Mouse (Mus musculus): ENCODE results near the gene B430306N03Rik. TPM values are rescaled to one million over a fixed set of nuclear protein-coding genes. Genes with fewer than 3 reads are reported as not detected.
"Not testable (repeated sequence)": the region's sequence is repeated elsewhere in the genome, so short reads cannot be mapped to it uniquely, and the experiment has no call there.

The B430306N03Rik gene
- polyA plus RNA-seq (2015; fragmentation: Nextera tagmentation; extraction: Ambion mirVana) = 0.05 and 0.22 TPM in 2 replicates

DNA sequence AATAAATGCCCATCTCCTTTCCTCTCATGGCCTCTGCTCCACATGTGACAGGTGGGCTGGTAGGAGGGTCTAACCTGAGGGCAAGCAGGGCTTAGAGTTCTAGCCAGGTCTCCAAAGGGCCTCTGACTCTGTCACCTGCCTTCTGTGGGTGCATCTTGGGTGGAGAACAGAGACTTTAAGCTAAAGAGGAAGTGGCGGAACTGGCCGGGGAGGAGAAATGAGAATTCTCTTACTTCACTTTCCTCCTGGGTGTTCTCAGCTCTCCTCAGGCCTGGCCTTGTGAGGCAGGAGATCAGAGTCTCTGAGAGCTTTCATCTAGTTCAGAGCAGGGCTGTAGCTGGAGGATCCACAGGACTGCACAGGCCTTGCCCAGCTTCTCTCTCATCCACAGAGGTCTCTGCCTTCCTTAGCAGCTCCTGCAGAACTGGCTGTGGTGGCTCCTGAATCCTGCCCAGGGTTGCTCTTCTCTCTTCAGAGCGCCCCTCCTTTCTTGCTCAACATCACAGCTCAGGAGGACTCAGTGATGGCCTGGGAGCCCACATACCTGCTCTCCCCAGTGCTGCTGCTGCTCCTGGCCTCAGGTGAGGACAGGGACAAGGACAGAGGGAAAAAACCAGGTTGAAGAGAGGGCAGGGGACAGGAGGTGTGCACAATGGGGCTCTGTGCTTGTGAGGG, at the start of gene B430306N03Rik:
Gene B430306N03Rik (plus strand): TSS at position 237 of the 675 bp plus-strand sequence.
- not testable (repeated sequence) for H3K27ac ChIP-seq (ENCODE audit: low read depth, low read length); H3K4me3 ChIP-seq (ENCODE audit: low read depth, low read length); ATAC-seq; H3K4me1 ChIP-seq (replicated peaks; ENCODE audit: control insufficient read depth, insufficient read depth, low read length); H3K36me3 ChIP-seq (ENCODE audit: control insufficient read depth, insufficient read depth); H3K9ac ChIP-seq (ENCODE audit: low read depth, low read length); H3K27me3 ChIP-seq (replicated peaks; ENCODE audit: control insufficient read depth, insufficient read depth, low read length); H3K9me3 ChIP-seq (ENCODE audit: control insufficient read depth); H3K4me2 ChIP-seq (replicated peaks; ENCODE audit: low read depth)
- 80% methylated on average over 3 of the region's 3 CpGs for WGBS

DNA sequence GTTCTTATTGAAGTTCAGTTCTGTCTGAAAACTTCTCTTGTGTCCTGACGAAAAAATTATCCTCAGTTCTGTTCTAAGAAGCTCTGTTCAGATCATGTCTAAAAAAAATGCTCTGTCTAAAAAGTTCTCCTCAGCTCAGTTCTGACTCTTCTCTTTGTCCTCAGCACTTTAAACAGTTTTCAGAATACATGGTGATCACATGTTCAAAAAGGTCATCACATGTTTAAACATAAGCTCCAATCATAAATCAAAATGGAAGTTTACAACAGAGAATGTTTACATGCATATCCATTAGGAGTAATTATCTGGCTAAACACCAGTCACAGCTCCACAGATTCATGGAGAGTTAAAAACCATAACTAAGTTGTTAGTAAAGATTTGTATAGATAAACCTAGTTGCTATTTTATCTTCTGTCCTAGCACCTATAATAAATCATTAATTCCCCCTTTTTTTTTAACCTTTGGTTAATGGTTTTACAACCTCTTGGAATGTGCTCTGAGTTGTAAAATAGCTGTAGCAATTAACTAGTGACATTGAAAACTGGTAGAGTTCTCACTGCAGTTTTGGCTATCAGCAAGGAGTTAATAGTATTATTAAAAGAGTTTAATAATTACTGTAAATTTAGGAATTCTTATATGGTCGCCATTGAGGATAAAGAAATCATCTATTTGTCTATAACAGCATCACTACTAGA, 49.2 kb upstream of the B430306N03Rik start:
- Histone ChIP-seq H3K36me3 (ENCODE audit: control insufficient read depth, insufficient read depth) (no peaks in the 10 kb centered on the region), H3K4me1 (replicated peaks; ENCODE audit: control insufficient read depth, insufficient read depth, low read length) (peaks cover 16% of the 10 kb centered on the region), H3K4me2 (replicated peaks; ENCODE audit: low read depth) (no peak overlapping the region; the same call in 1 of the 2 replicates), H3K27ac (ENCODE audit: low read depth, low read length) (no peak overlapping the region), H3K27me3 (replicated peaks; ENCODE audit: control insufficient read depth, insufficient read depth, low read length) (no peaks in the 10 kb centered on the region), H3K9me3 (ENCODE audit: control insufficient read depth) (no peaks in the 10 kb centered on the region), H3K4me3 (ENCODE audit: low read depth, low read length) (no peak overlapping the region), H3K9ac (ENCODE audit: low read depth, low read length) (no peak overlapping the region)
- TF ChIP-seq CTCF (IDR thresholded peaks at IDR 0.05; ENCODE audit: low read depth) = no peak
- 11% methylated on average over 2 of the region's 2 CpGs for WGBS
- ATAC-seq = peak; percentile 36; the same call in 1 of the 2 replicates

DNA sequence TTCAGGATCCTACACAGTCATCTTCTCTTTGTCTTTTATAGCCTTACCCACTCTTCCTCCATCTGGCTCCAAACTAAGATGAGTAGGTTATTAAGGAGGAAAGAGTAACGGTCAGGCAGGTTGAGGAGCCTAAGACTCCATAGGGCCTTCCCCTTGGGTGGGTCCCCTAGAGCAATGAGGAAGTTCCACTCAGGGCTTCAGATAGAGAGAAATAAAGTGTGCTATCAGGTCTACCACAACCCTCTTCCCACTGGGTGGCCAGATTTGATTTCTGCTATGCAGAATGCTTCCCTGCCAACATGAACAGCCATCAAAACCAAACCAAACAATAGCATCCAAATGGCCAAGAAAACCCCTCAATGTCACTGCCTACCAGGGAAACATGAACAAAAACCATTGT, 48.4 kb upstream of the B430306N03Rik start:
- TF ChIP-seq CTCF (IDR thresholded peaks at IDR 0.05; ENCODE audit: low read depth) = no peak
- no peaks in the 10 kb centered on the region for H3K9me3 ChIP-seq (ENCODE audit: control insufficient read depth)
- no peak overlapping the region for H3K4me2 ChIP-seq (replicated peaks; ENCODE audit: low read depth)
- ATAC-seq = no peak
- H3K9ac ChIP-seq (ENCODE audit: low read depth, low read length) = no peak overlapping the region
- 47% methylated on average over 1 of the region's 1 CpGs for WGBS
- peaks cover 16% of the 10 kb centered on the region for H3K4me1 ChIP-seq (replicated peaks; ENCODE audit: control insufficient read depth, insufficient read depth, low read length)
- H3K27ac ChIP-seq (ENCODE audit: low read depth, low read length) = no peak overlapping the region
- no peaks in the 10 kb centered on the region for H3K36me3 ChIP-seq (ENCODE audit: control insufficient read depth, insufficient read depth)
- no peak overlapping the region for H3K4me3 ChIP-seq (ENCODE audit: low read depth, low read length)
- no peaks in the 10 kb centered on the region for H3K27me3 ChIP-seq (replicated peaks; ENCODE audit: control insufficient read depth, insufficient read depth, low read length)

DNA sequence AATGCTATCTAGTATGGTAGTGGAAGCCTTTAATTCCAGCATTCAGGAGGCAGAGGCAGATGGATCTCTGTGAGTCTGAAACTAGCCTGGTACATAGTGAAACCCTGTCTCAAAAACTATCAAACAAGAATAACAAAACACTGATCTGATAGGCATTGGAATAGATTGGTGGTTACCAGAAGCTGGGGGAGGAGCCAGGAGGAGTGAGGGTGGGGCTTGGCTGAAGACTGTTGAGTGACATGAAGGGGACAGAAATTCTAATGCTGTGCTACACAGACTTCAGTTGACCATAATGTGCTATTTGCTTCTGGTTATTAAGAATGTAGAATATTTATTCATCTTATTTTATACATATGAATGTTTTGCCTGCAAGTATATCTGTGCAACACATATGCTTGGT, 47.7 kb upstream of the B430306N03Rik start:
- no peak for ATAC-seq
- Histone ChIP-seq H3K9ac (ENCODE audit: low read depth, low read length) (no peak overlapping the region), H3K36me3 (ENCODE audit: control insufficient read depth, insufficient read depth) (no peaks in the 10 kb centered on the region), H3K9me3 (ENCODE audit: control insufficient read depth) (no peaks in the 10 kb centered on the region), H3K4me1 (replicated peaks; ENCODE audit: control insufficient read depth, insufficient read depth, low read length) (peaks cover 16% of the 10 kb centered on the region), H3K27me3 (replicated peaks; ENCODE audit: control insufficient read depth, insufficient read depth, low read length) (no peaks in the 10 kb centered on the region), H3K27ac (ENCODE audit: low read depth, low read length) (no peak overlapping the region), H3K4me3 (ENCODE audit: low read depth, low read length) (no peak overlapping the region), H3K4me2 (replicated peaks; ENCODE audit: low read depth) (no peak overlapping the region)
- no peak for TF ChIP-seq CTCF (IDR thresholded peaks at IDR 0.05; ENCODE audit: low read depth)

DNA sequence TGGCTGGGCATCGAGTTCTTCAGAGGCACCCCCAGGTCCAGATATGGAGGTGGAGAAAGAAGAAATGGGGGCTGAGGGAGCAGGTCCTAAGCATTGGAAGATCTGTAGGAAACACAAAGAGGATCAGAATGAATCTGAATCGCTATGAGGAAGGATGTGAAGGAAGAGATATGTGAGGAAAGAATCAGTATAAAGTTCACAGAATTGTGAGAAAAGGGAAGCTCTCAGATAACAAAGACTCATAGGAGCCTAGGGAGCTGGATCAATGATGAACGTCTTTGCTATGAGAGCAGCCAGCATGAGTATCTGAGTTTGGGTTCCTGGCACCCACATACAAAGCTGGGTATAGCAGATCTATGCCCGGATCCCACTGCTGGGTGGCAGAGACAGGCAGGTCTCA, 46.1 kb upstream of the B430306N03Rik start:
- ATAC-seq = no peak

DNA sequence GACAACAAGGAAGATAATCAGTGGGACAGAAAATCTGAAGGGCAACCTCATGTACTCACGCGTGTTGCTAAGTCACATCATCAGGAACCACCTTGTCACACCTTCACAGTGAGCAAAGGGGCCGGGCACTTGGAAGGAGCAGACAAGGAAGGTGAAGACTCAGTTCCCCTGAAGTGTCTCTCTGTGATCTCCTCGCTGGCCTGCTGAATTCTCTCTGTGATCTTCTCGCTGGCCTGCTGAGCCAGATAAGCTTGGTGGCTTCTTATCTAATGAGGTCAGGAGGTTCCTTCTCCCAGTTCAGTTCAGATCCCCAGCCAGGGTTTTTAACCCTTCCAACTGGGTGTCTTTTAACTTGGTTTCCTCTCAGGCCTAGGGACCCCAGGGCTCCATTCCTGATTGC, 43.8 kb upstream of the B430306N03Rik start:
- ATAC-seq = peak; percentile 71
- no peak overlapping the region for H3K9ac ChIP-seq (ENCODE audit: low read depth, low read length)

More for the DNA sequence above, 46.1 kb upstream of the B430306N03Rik start:
- no peak for TF ChIP-seq CTCF (IDR thresholded peaks at IDR 0.05; ENCODE audit: low read depth)
- Histone ChIP-seq H3K27me3 (replicated peaks; ENCODE audit: control insufficient read depth, insufficient read depth, low read length) (no peaks in the 10 kb centered on the region), H3K4me2 (replicated peaks; ENCODE audit: low read depth) (no peak overlapping the region), H3K27ac (ENCODE audit: low read depth, low read length) (no peak overlapping the region), H3K36me3 (ENCODE audit: control insufficient read depth, insufficient read depth) (no peaks in the 10 kb centered on the region), H3K9me3 (ENCODE audit: control insufficient read depth) (no peaks in the 10 kb centered on the region), H3K9ac (ENCODE audit: low read depth, low read length) (no peak overlapping the region), H3K4me3 (ENCODE audit: low read depth, low read length) (no peak overlapping the region), H3K4me1 (replicated peaks; ENCODE audit: control insufficient read depth, insufficient read depth, low read length) (peaks cover 12% of the 10 kb centered on the region)
- 69% methylated on average over 4 of the region's 4 CpGs for WGBS

More for the DNA sequence above, 43.8 kb upstream of the B430306N03Rik start:
- no peak for TF ChIP-seq CTCF (IDR thresholded peaks at IDR 0.05; ENCODE audit: low read depth)
- peak overlapping the region; percentile 41; the same call in 1 of the 2 replicates for H3K27ac ChIP-seq (ENCODE audit: low read depth, low read length)
- WGBS = 50% methylated on average over 5 of the region's 5 CpGs
- no peaks in the 10 kb centered on the region for H3K36me3 ChIP-seq (ENCODE audit: control insufficient read depth, insufficient read depth)
- no peaks in the 10 kb centered on the region for H3K27me3 ChIP-seq (replicated peaks; ENCODE audit: control insufficient read depth, insufficient read depth, low read length)
- H3K4me2 ChIP-seq (replicated peaks; ENCODE audit: low read depth) = peak overlapping the region; percentile 49
- H3K4me3 ChIP-seq (ENCODE audit: low read depth, low read length) = no peak overlapping the region
- peaks cover 5% of the 10 kb centered on the region for H3K4me1 ChIP-seq (replicated peaks; ENCODE audit: control insufficient read depth, insufficient read depth, low read length)
- no peaks in the 10 kb centered on the region for H3K9me3 ChIP-seq (ENCODE audit: control insufficient read depth)

Data from intestine, postnatal 0 days (tissue).